Mouse (Mus musculus) MEL (cell line): ENCODE measurements around the gene Lsamp. TPM values are rescaled to one million over a fixed set of nuclear protein-coding genes. Genes with fewer than 3 reads are reported as not detected.

Experiments used
- DNase-seq: peaks from one replicate; pipeline ENCODE4 v3.0.0; 2011; ENCODE audit warnings: low read depth, low spot score
- H3K27ac ChIP-seq: 2 replicates; pipeline ENCODE4 v1.5.1; 2012; ENCODE audit warnings: low read depth, mild to moderate bottlenecking, control low read depth, low read length, moderate library complexity; ENCODE audit not compliant: control insufficient read depth
- H3K27me3 ChIP-seq, 2 experiments: fragments of 150-350 bp in 1 of 2; sonication (generic) in 1 of 2; 2 replicates each; pipeline ENCODE4 v1.6.1; 2012; ENCODE audit warnings: low read length in 2 of 2, mild to moderate bottlenecking in 2 of 2, improper control_type of control experiment in 1 of 2, moderate library complexity in 1 of 2; ENCODE audit not compliant: insufficient read depth in 2 of 2, control insufficient read depth in 1 of 2
- H3K36me3 ChIP-seq, 2 experiments: 2 replicates each; pipeline ENCODE4 v1.6.1; 2012 to 2014; ENCODE audit warnings: low read length in 2 of 2, improper control_type of control experiment in 1 of 2, inconsistent platforms in 1 of 2, mild to moderate bottlenecking in 1 of 2; ENCODE audit not compliant: insufficient read depth in 2 of 2, control insufficient read depth in 1 of 2
- H3K4me1 ChIP-seq, 2 experiments: fragments of 150-350 bp in 1 of 2; sonication (generic) in 1 of 2; 2 replicates each; pipeline ENCODE4 v1.6.1; 2012; ENCODE audit warnings: low read length in 2 of 2, improper control_type of control experiment in 1 of 2, mild to moderate bottlenecking in 1 of 2; ENCODE audit not compliant: insufficient read depth in 2 of 2, control insufficient read depth in 1 of 2
- H3K4me3 ChIP-seq, 2 experiments: fragments of 150-350 bp in 1 of 2; sonication (generic) in 1 of 2; 2 replicates each; pipeline ENCODE4 v1.5.1; 2012; ENCODE audit warnings: low read depth in 2 of 2, low read length in 2 of 2, mild to moderate bottlenecking in 2 of 2, moderate library complexity in 2 of 2, control low read depth in 1 of 2, improper control_type of control experiment in 1 of 2; ENCODE audit not compliant: control insufficient read depth in 1 of 2, insufficient read depth in 1 of 2
- H3K79me2 ChIP-seq: 2 replicates; pipeline ENCODE4 v1.6.1; 2012; ENCODE audit warnings: mild to moderate bottlenecking, low read length, moderate library complexity; ENCODE audit not compliant: control insufficient read depth, poor library complexity, insufficient read depth
- H3K9ac ChIP-seq: 2 replicates; pipeline ENCODE4 v1.6.1; 2012; ENCODE audit warnings: low read depth, mild to moderate bottlenecking, control low read depth, low read length, moderate library complexity; ENCODE audit not compliant: control insufficient read depth, poor library complexity, severe bottlenecking
- H3K9me3 ChIP-seq: fragments of 150-350 bp; sonication (generic); replicated peaks from 2 replicates; pipeline ENCODE4 v1.6.1; 2012; ENCODE audit warnings: mild to moderate bottlenecking, low read length, improper control_type of control experiment, moderate library complexity; ENCODE audit not compliant: insufficient read depth
- BHLHE40 ChIP-seq: IDR thresholded peaks from 2 replicates; pipeline ENCODE4 v1.6.1; 2012; ENCODE audit warnings: low read depth, mild to moderate bottlenecking, inconsistent platforms, low read length, improper control_type of control experiment, borderline replicate concordance
- CTCF ChIP-seq, 3 experiments: IDR thresholded peaks in 2 of 3; conservative IDR thresholded peaks in 1 of 3; 2 replicates each; pipeline ENCODE4 v1.5.1; 2011 to 2012; ENCODE audit warnings: low read length in 3 of 3, low read depth in 2 of 3, mild to moderate bottlenecking in 2 of 3, improper control_type of control experiment in 1 of 3, inconsistent platforms in 1 of 3, mixed read lengths in 1 of 3, moderate library complexity in 1 of 3; ENCODE audit not compliant: control insufficient read depth in 1 of 3, insufficient read depth in 1 of 3, poor library complexity in 1 of 3, severe bottlenecking in 1 of 3
- E2F4 ChIP-seq: IDR thresholded peaks from 2 replicates; pipeline ENCODE4 v1.6.1; 2011; ENCODE audit warnings: low read depth, low read length, improper control_type of control experiment, borderline replicate concordance
- EP300 ChIP-seq, 2 experiments: IDR thresholded peaks; 2 replicates each; pipeline ENCODE4 v1.6.1; 2011; ENCODE audit warnings: improper control_type of control experiment in 2 of 2, low read length in 2 of 2, low read depth in 1 of 2, mild to moderate bottlenecking in 1 of 2
- ETS1 ChIP-seq: IDR thresholded peaks from 2 replicates; pipeline ENCODE4 v1.6.1; 2012; ENCODE audit warnings: low read depth, mild to moderate bottlenecking, inconsistent platforms, low read length, improper control_type of control experiment, moderate library complexity
- GATA1 ChIP-seq: IDR thresholded peaks from 2 replicates; pipeline ENCODE4 v1.6.1; 2011; ENCODE audit warnings: low read depth, low read length, improper control_type of control experiment
- JUND ChIP-seq: IDR thresholded peaks from 2 replicates; pipeline ENCODE4 v1.6.1; 2011; ENCODE audit warnings: low read depth, mild to moderate bottlenecking, improper control_type of control experiment, low read length
- KAT2A ChIP-seq: conservative IDR thresholded peaks from 2 replicates; pipeline ENCODE4 v1.6.1; 2012; ENCODE audit warnings: low read depth, low read length, improper control_type of control experiment, inconsistent platforms
- MAFK ChIP-seq: IDR thresholded peaks from 2 replicates; pipeline ENCODE4 v1.6.1; 2011; ENCODE audit warnings: low read depth, mild to moderate bottlenecking, low read length, improper control_type of control experiment, borderline replicate concordance
- MAX ChIP-seq: IDR thresholded peaks from 2 replicates; pipeline ENCODE4 v1.6.1; 2011; ENCODE audit warnings: low read length, improper control_type of control experiment
- MAZ ChIP-seq: IDR thresholded peaks from 2 replicates; pipeline ENCODE4 v1.6.1; 2012; ENCODE audit warnings: low read depth, mild to moderate bottlenecking, inconsistent platforms, low read length, improper control_type of control experiment
- MXI1 ChIP-seq: IDR thresholded peaks from 2 replicates; pipeline ENCODE4 v1.6.1; 2011; ENCODE audit warnings: mild to moderate bottlenecking, low read depth, low read length, improper control_type of control experiment
- MYC ChIP-seq: IDR thresholded peaks from 2 replicates; pipeline ENCODE4 v1.6.1; 2011; ENCODE audit warnings: low read depth, mild to moderate bottlenecking, low read length, improper control_type of control experiment, moderate library complexity
- NELFE ChIP-seq: IDR thresholded peaks from 2 replicates; pipeline ENCODE4 v1.6.1; 2011; ENCODE audit warnings: low read depth, low read length, improper control_type of control experiment
- POLR2A ChIP-seq, 2 experiments: IDR thresholded peaks; 2 replicates each; pipeline ENCODE4 v1.6.1; 2011 to 2012; ENCODE audit warnings: low read length in 2 of 2, mild to moderate bottlenecking in 2 of 2, control low read depth in 1 of 2, improper control_type of control experiment in 1 of 2, low read depth in 1 of 2, moderate library complexity in 1 of 2; ENCODE audit not compliant: control insufficient read depth in 1 of 2, insufficient read depth in 1 of 2, poor library complexity in 1 of 2
- POLR2AphosphoS5 ChIP-seq: IDR thresholded peaks from 2 replicates; pipeline ENCODE4 v1.6.1; 2012; ENCODE audit warnings: low read depth, borderline replicate concordance, mild to moderate bottlenecking, inconsistent platforms, low read length, moderate library complexity, mixed read lengths
- RAD21 ChIP-seq: IDR thresholded peaks from 2 replicates; pipeline ENCODE4 v1.6.1; 2011; ENCODE audit warnings: mild to moderate bottlenecking, low read depth, low read length, improper control_type of control experiment
- RCOR1 ChIP-seq: IDR thresholded peaks from 2 replicates; pipeline ENCODE4 v1.6.1; 2012; ENCODE audit warnings: low read depth, mild to moderate bottlenecking, inconsistent platforms, low read length, improper control_type of control experiment
- SIN3A ChIP-seq: IDR thresholded peaks from 2 replicates; pipeline ENCODE4 v1.6.1; 2012; ENCODE audit warnings: low read length, improper control_type of control experiment, inconsistent platforms
- TCF12 ChIP-seq: IDR thresholded peaks from 2 replicates; pipeline ENCODE4 v1.6.1; 2014; ENCODE audit warnings: low read depth, mild to moderate bottlenecking, inconsistent platforms, low read length, improper control_type of control experiment, moderate library complexity
- UBTF ChIP-seq: IDR thresholded peaks from 2 replicates; pipeline ENCODE4 v1.6.1; 2012; ENCODE audit warnings: low read depth, mild to moderate bottlenecking, inconsistent platforms, low read length, improper control_type of control experiment, moderate library complexity, borderline replicate concordance; ENCODE audit not compliant: insufficient read depth
- USF2 ChIP-seq, 2 experiments: IDR thresholded peaks; 2 replicates each; pipeline ENCODE4 v1.6.1; 2011 to 2012; ENCODE audit warnings: improper control_type of control experiment in 2 of 2, low read length in 2 of 2, borderline replicate concordance in 1 of 2, inconsistent platforms in 1 of 2, low read depth in 1 of 2, mild to moderate bottlenecking in 1 of 2; ENCODE audit not compliant: insufficient read depth in 1 of 2
- ZMIZ1 ChIP-seq: IDR thresholded peaks from 2 replicates; pipeline ENCODE4 v1.6.1; 2012; ENCODE audit warnings: low read depth, mild to moderate bottlenecking, inconsistent platforms, low read length, improper control_type of control experiment, moderate library complexity
- polyA plus RNA-seq, 2 experiments: library from polyadenylated mRNA; stranded (reverse) in 1 of 2; unstranded in 1 of 2; fragments of >175 nt in 1 of 2; fragments of >200 nt in 1 of 2; gene quantifications; 2 replicates each; pipeline versions ENCODE4 v1.2.1 to v1.2.4; 2012; ENCODE audit warnings: low replicate concordance in 2 of 2, low read depth in 1 of 2; ENCODE audit not compliant: insufficient read length in 2 of 2, insufficient read depth in 1 of 2, missing spikeins in 1 of 2
- total RNA-seq: library from RNA; depleted of rRNA; stranded (reverse); fragments of 300-350 nt; gene quantifications from 2 replicates; pipeline ENCODE4 v1.2.3, GENCODE M21; 2012

The Lsamp gene
- total and polyA plus RNA-seq, 3 experiments = 0.42 TPM; not detected in 2

- TF ChIP-seq GATA1 = no peak
- TF ChIP-seq MXI1 = no peak
- TF ChIP-seq USF2 (IDR thresholded peaks at IDR 0.05; ENCODE audit: borderline replicate concordance in 1 of 2, insufficient read depth in 1 of 2, low read depth in 1 of 2, low read length in 2 of 2) = no peak
- TF ChIP-seq KAT2A = no peak
- no peak for TF ChIP-seq CTCF (IDR thresholded peaks at IDR 0.05 in 2 of 3, conservative IDR thresholded peaks at IDR 0.05 in 1 of 3; ENCODE audit: control insufficient read depth in 1 of 3, insufficient read depth in 1 of 3, low read depth in 2 of 3, low read length in 3 of 3, poor library complexity in 1 of 3, severe bottlenecking in 1 of 3)
- TF ChIP-seq RCOR1 = no peak
- no peak for TF ChIP-seq BHLHE40
- TF ChIP-seq POLR2A (IDR thresholded peaks at IDR 0.05; ENCODE audit: control insufficient read depth in 1 of 2, insufficient read depth in 1 of 2, low read depth in 1 of 2, low read length in 2 of 2, poor library complexity in 1 of 2) = no peak
- no peak for TF ChIP-seq POLR2AphosphoS5
- TF ChIP-seq ETS1 = no peak
- TF ChIP-seq UBTF = no peak
- no peak for TF ChIP-seq JUND
- TF ChIP-seq NELFE = no peak
- no peak overlapping the region for H3K4me3 ChIP-seq
- DNase-seq = no peak
- no peaks in the 10 kb centered on the region for H3K4me1 ChIP-seq
- no peak overlapping the region for H3K9ac ChIP-seq
- no peaks in the 10 kb centered on the region for H3K27me3 ChIP-seq
- no peaks in the 10 kb centered on the region for H3K79me2 ChIP-seq
- no peak overlapping the region for H3K27ac ChIP-seq
- no peaks in the 10 kb centered on the region for H3K36me3 ChIP-seq
- no peaks in the 10 kb centered on the region for H3K9me3 ChIP-seq
Measured at GRCm38 (mm10) chr16:41957811-41958210, 1973.7 kb downstream of the Lsamp start.

- Histone ChIP-seq H3K9ac (no peak overlapping the region), H3K4me3 (no peak overlapping the region), H3K36me3 (no peaks in the 10 kb centered on the region), H3K9me3 (no peaks in the 10 kb centered on the region), H3K27me3 (no peaks in the 10 kb centered on the region), H3K4me1 (no peaks in the 10 kb centered on the region), H3K27ac (no peak overlapping the region), H3K79me2 (no peaks in the 10 kb centered on the region)
- TF ChIP-seq BHLHE40 = no peak
- TF ChIP-seq E2F4 = no peak
- no peak for TF ChIP-seq SIN3A
- no peak for DNase-seq
Measured at GRCm38 (mm10) chr16:41965636-41966035, 1981.5 kb downstream of the Lsamp start.

GRCm38 (mm10) chr16:41969215-41969614, 1985.1 kb downstream of the Lsamp start:
- Histone ChIP-seq H3K4me3 (no peak overlapping the region), H3K9ac (no peak overlapping the region), H3K9me3 (no peaks in the 10 kb centered on the region), H3K27me3 (no peaks in the 10 kb centered on the region), H3K36me3 (no peaks in the 10 kb centered on the region), H3K79me2 (no peaks in the 10 kb centered on the region), H3K4me1 (no peaks in the 10 kb centered on the region), H3K27ac (no peak overlapping the region)
- no peak for DNase-seq
- TF ChIP-seq USF2 (IDR thresholded peaks at IDR 0.05; ENCODE audit: borderline replicate concordance in 1 of 2, insufficient read depth in 1 of 2, low read depth in 1 of 2, low read length in 2 of 2) (no peak), ZMIZ1 (no peak), KAT2A (no peak), TCF12 (no peak), MAFK (no peak), POLR2AphosphoS5 (no peak), MAX (no peak), MAZ (no peak), RAD21 (no peak), MYC (no peak), EP300 (IDR thresholded peaks at IDR 0.05; ENCODE audit: low read depth in 1 of 2, low read length in 2 of 2) (no peak), RCOR1 (no peak)
- TF ChIP-seq, all 39 proteins: peak for 0
